Mouse (Mus musculus) heart, embryonic 15.5 days (tissue): ENCODE measurements around the gene Sec31b. TPM values are rescaled to one million over a fixed set of nuclear protein-coding genes. Genes with fewer than 3 reads are reported as not detected.

ENCODE experiments used
- ATAC-seq: fragments of 200-750 bp; cut with Nextera tagmentation; replicated peaks from 2 replicates; pipeline ENCODE4 v1.8.0; 2017; ENCODE audit warnings: low read depth, moderate TSS enrichment; ENCODE audit not compliant: insufficient number of reproducible peaks, insufficient read depth, low FRiP score
- H3K27ac ChIP-seq: fragments of 300-500 bp; sonication (generic); 2 replicates; pipeline ENCODE4 v1.5.1; 2015; ENCODE audit warnings: mild to moderate bottlenecking, inconsistent platforms
- H3K27me3 ChIP-seq: fragments of 300-500 bp; sonication (generic); 2 replicates; pipeline ENCODE4 v1.6.1; 2015; ENCODE audit warnings: inconsistent platforms
- H3K36me3 ChIP-seq: fragments of 300-500 bp; sonication (generic); 2 replicates; pipeline ENCODE4 v1.6.1; 2015; ENCODE audit warnings: mild to moderate bottlenecking, inconsistent platforms
- H3K4me1 ChIP-seq: fragments of 300-500 bp; sonication (generic); replicated peaks from 2 replicates; pipeline ENCODE4 v1.6.1; 2015; ENCODE audit warnings: inconsistent platforms
- H3K4me2 ChIP-seq: fragments of 300-500 bp; sonication (generic); 2 replicates; pipeline ENCODE4 v1.6.1; 2015; ENCODE audit warnings: inconsistent platforms, mild to moderate bottlenecking, moderate library complexity
- H3K4me3 ChIP-seq: fragments of 300-500 bp; sonication (generic); 2 replicates; pipeline ENCODE4 v1.5.1; 2015; ENCODE audit warnings: mild to moderate bottlenecking, inconsistent platforms
- H3K9ac ChIP-seq: fragments of 300-500 bp; sonication (generic); 2 replicates; pipeline ENCODE4 v1.6.1; 2015; ENCODE audit warnings: mild to moderate bottlenecking, inconsistent platforms
- H3K9me3 ChIP-seq: fragments of 300-500 bp; sonication (generic); replicated peaks from 2 replicates; pipeline ENCODE4 v1.6.1; 2016; ENCODE audit warnings: inconsistent platforms
- WGBS: fragments of 180-500 bp; shearing (Covaris S2); methylation state at CpG from one replicate; pipeline ENCODE4 v1.1.7; 2015; ENCODE audit warnings: mixed read lengths; 5-methylcytosine and 5-hydroxymethylcytosine counted together
- polyA plus RNA-seq: library from polyadenylated mRNA; unstranded; fragments of >200 nt; fragmentation: Nextera tagmentation; extraction: Ambion mirVana; gene quantifications from 2 replicates; pipeline ENCODE4 v1.2.1, GENCODE M21; 2015

Sec31b gene
- 1.7 and 1.9 TPM in 2 replicates for polyA plus RNA-seq

GRCm38 (mm10) chr19:44545321-44546041 lies at the start of gene Sec31b:
Gene Sec31b (minus strand): TSS chr19:44545864.
- H3K36me3 ChIP-seq = peaks cover 28% of the 10 kb centered on the region
- peaks cover 9% of the 10 kb centered on the region for H3K4me1 ChIP-seq
- H3K9me3 ChIP-seq = no peaks in the 10 kb centered on the region
- peak within 1 kb of the TSS; percentile 71 for H3K4me2 ChIP-seq
- WGBS = 1% methylated on average over 47 of the region's 47 CpGs
- H3K4me3 ChIP-seq = peak within 1 kb of the TSS; percentile 58
- ATAC-seq = peak; percentile 75
- peak within 1 kb of the TSS; percentile 65 for H3K9ac ChIP-seq
- peak within 1 kb of the TSS; percentile 8; the same call in 1 of the 2 replicates for H3K27ac ChIP-seq
- H3K27me3 ChIP-seq = peaks cover 4% of the 10 kb centered on the region; the same call in 1 of the 2 replicates

- no peak overlapping the region for H3K4me3 ChIP-seq
- H3K9me3 ChIP-seq = no peaks in the 10 kb centered on the region
- 94% methylated on average over 14 of the region's 14 CpGs for WGBS
These were observed 48.5 kb upstream of the Sec31b start for GRCm38 (mm10) chr19:44594180-44594579.

GRCm38 (mm10) chr19:44591638-44592037 lies 46.0 kb upstream of the Sec31b start:
- ATAC-seq = no peak
- H3K4me1 ChIP-seq = no peaks in the 10 kb centered on the region
- H3K9me3 ChIP-seq = no peaks in the 10 kb centered on the region
- H3K4me3 ChIP-seq = no peak overlapping the region
- WGBS = 69% methylated on average over 6 of the region's 6 CpGs
- H3K36me3 ChIP-seq = no peaks in the 10 kb centered on the region
- H3K9ac ChIP-seq = no peak overlapping the region
- peaks cover 24% of the 10 kb centered on the region for H3K27me3 ChIP-seq
- H3K4me2 ChIP-seq = no peak overlapping the region
- no peak overlapping the region for H3K27ac ChIP-seq

More at GRCm38 (mm10) chr19:44594180-44594579, 48.5 kb upstream of the Sec31b start:
- Histone ChIP-seq H3K27ac (no peak overlapping the region), H3K4me1 (no peaks in the 10 kb centered on the region), H3K9ac (no peak overlapping the region), H3K4me2 (no peak overlapping the region), H3K27me3 (peaks cover 19% of the 10 kb centered on the region), H3K36me3 (no peaks in the 10 kb centered on the region)
- ATAC-seq = no peak

- Histone ChIP-seq H3K4me1 (no peaks in the 10 kb centered on the region), H3K9me3 (no peaks in the 10 kb centered on the region), H3K27ac (no peak overlapping the region), H3K27me3 (peaks cover 28% of the 10 kb centered on the region), H3K36me3 (no peaks in the 10 kb centered on the region), H3K4me2 (no peak overlapping the region), H3K4me3 (no peak overlapping the region), H3K9ac (no peak overlapping the region)
- ATAC-seq = no peak
- WGBS = 82% methylated on average over 18 of the region's 18 CpGs
These were observed 45.3 kb upstream of the Sec31b start for GRCm38 (mm10) chr19:44590992-44591391.

- ATAC-seq = no peak
- H3K4me3 ChIP-seq = no peak overlapping the region
- H3K27me3 ChIP-seq = peaks cover 40% of the 10 kb centered on the region
- H3K4me1 ChIP-seq = no peaks in the 10 kb centered on the region
- H3K9me3 ChIP-seq = no peaks in the 10 kb centered on the region
- no peak overlapping the region for H3K4me2 ChIP-seq
- H3K36me3 ChIP-seq = no peaks in the 10 kb centered on the region
- H3K27ac ChIP-seq = no peak overlapping the region
- WGBS = 43% methylated on average over 7 of the region's 7 CpGs
- no peak overlapping the region for H3K9ac ChIP-seq
These were observed 44.0 kb upstream of the Sec31b start for GRCm38 (mm10) chr19:44589591-44590223.

GRCm38 (mm10) chr19:44588036-44588435 lies 42.4 kb upstream of the Sec31b start:
- H3K27ac ChIP-seq = no peak overlapping the region
- peaks cover 56% of the 10 kb centered on the region for H3K27me3 ChIP-seq
- H3K4me2 ChIP-seq = no peak overlapping the region
- H3K4me3 ChIP-seq = no peak overlapping the region
- H3K9ac ChIP-seq = no peak overlapping the region
- no peaks in the 10 kb centered on the region for H3K9me3 ChIP-seq
- no peak for ATAC-seq
- no peaks in the 10 kb centered on the region for H3K4me1 ChIP-seq
- H3K36me3 ChIP-seq = no peaks in the 10 kb centered on the region
- WGBS = 32% methylated on average over 4 of the region's 4 CpGs

GRCm38 (mm10) chr19:44582638-44583309 lies 37.1 kb upstream of the Sec31b start:
- H3K27me3 ChIP-seq = peaks cover 58% of the 10 kb centered on the region

GRCm38 (mm10) chr19:44582103-44582502 lies 36.4 kb upstream of the Sec31b start:
- Histone ChIP-seq H3K4me1 (no peaks in the 10 kb centered on the region), H3K36me3 (no peaks in the 10 kb centered on the region), H3K4me3 (no peak overlapping the region), H3K9me3 (no peaks in the 10 kb centered on the region), H3K27ac (no peak overlapping the region), H3K27me3 (peaks cover 52% of the 10 kb centered on the region), H3K4me2 (no peak overlapping the region), H3K9ac (no peak overlapping the region)
- 84% methylated on average over 10 of the region's 10 CpGs for WGBS
- ATAC-seq = no peak

More at GRCm38 (mm10) chr19:44582638-44583309, 37.1 kb upstream of the Sec31b start:
- 36% methylated on average over 9 of the region's 9 CpGs for WGBS
- H3K4me3 ChIP-seq = no peak overlapping the region
- no peak overlapping the region for H3K27ac ChIP-seq
- H3K9ac ChIP-seq = no peak overlapping the region
- peak; percentile 61 for ATAC-seq
- no peaks in the 10 kb centered on the region for H3K36me3 ChIP-seq
- H3K9me3 ChIP-seq = no peaks in the 10 kb centered on the region
- no peak overlapping the region for H3K4me2 ChIP-seq
- H3K4me1 ChIP-seq = no peaks in the 10 kb centered on the region

GRCm38 (mm10) chr19:44578038-44578437 lies 32.4 kb upstream of the Sec31b start:
- 71% methylated on average over 1 of the region's 1 CpGs for WGBS
- no peaks in the 10 kb centered on the region for H3K4me1 ChIP-seq
- no peaks in the 10 kb centered on the region for H3K9me3 ChIP-seq
- no peak overlapping the region for H3K27ac ChIP-seq
- no peak for ATAC-seq
- no peak overlapping the region for H3K4me2 ChIP-seq
- H3K27me3 ChIP-seq = peaks cover 12% of the 10 kb centered on the region
- no peak overlapping the region for H3K4me3 ChIP-seq
- H3K36me3 ChIP-seq = peaks cover 12% of the 10 kb centered on the region
- no peak overlapping the region for H3K9ac ChIP-seq

- Histone ChIP-seq H3K9ac (no peak overlapping the region), H3K4me2 (no peak overlapping the region), H3K27me3 (peaks cover 4% of the 10 kb centered on the region), H3K4me3 (no peak overlapping the region), H3K9me3 (no peaks in the 10 kb centered on the region), H3K4me1 (no peaks in the 10 kb centered on the region), H3K36me3 (peaks cover 30% of the 10 kb centered on the region), H3K27ac (no peak overlapping the region)
- ATAC-seq = no peak
- WGBS = 60% methylated on average over 7 of the region's 7 CpGs
These were observed 30.6 kb upstream of the Sec31b start for GRCm38 (mm10) chr19:44576275-44576674.

GRCm38 (mm10) chr19:44567763-44568162 lies 22.1 kb upstream of the Sec31b start:
- 83% methylated on average over 3 of the region's 3 CpGs for WGBS
- Histone ChIP-seq H3K4me1 (peaks cover 19% of the 10 kb centered on the region), H3K4me3 (no peak overlapping the region), H3K27ac (no peak overlapping the region), H3K9ac (no peak overlapping the region), H3K27me3 (no peaks in the 10 kb centered on the region), H3K4me2 (no peak overlapping the region), H3K36me3 (peaks cover 80% of the 10 kb centered on the region), H3K9me3 (no peaks in the 10 kb centered on the region)
- ATAC-seq = no peak
